Mouse (Mus musculus): Measurements from ENCODE around the gene Klhl22. TPM values are rescaled to one million over a fixed set of nuclear protein-coding genes. Genes with fewer than 3 reads are reported as not detected.

Klhl22 gene
- polyA plus RNA-seq, 1 experiment from 2014 or later = 68.2 TPM

GRCm38 (mm10) chr16:17830385-17831178, 71.2 kb downstream of the Klhl22 start:
- no peak overlapping the region for H3K4me3 ChIP-seq (ENCODE audit: low read depth, low read length)
- no peak for DNase-seq (ENCODE audit: low spot score)
- 47% methylated on average over 10 of the region's 10 CpGs for WGBS
- H3K4me1 ChIP-seq (ENCODE audit: control insufficient read depth, insufficient read depth, low read length) = no peaks in the 10 kb centered on the region; the same call in 1 of the 2 replicates
- H3K9ac ChIP-seq (ENCODE audit: low read length) = no peak overlapping the region
- no peak overlapping the region for H3K4me2 ChIP-seq (ENCODE audit: low read length)
- no peaks in the 10 kb centered on the region for H3K9me3 ChIP-seq (replicated peaks; ENCODE audit: control insufficient read depth, low read length)
- H3K36me3 ChIP-seq (ENCODE audit: control insufficient read depth, insufficient read depth, low read length) = no peaks in the 10 kb centered on the region
- H3K27me3 ChIP-seq (replicated peaks; ENCODE audit: control insufficient read depth, insufficient read depth, low read length) = peaks cover 56% of the 10 kb centered on the region
- no peak overlapping the region for H3K27ac ChIP-seq (ENCODE audit: low read depth, low read length)
- no peak for ATAC-seq

- DNase-seq (ENCODE audit: low spot score) (peak; percentile 32), ATAC-seq (no peak)
- H3K4me1 ChIP-seq (ENCODE audit: control insufficient read depth, insufficient read depth, low read length) = no peaks in the 10 kb centered on the region; the same call in 1 of the 2 replicates
- 13% methylated on average over 11 of the region's 11 CpGs for WGBS
- H3K27ac ChIP-seq (ENCODE audit: low read depth, low read length) = no peak overlapping the region
- H3K27me3 ChIP-seq (replicated peaks; ENCODE audit: control insufficient read depth, insufficient read depth, low read length) = peaks cover 61% of the 10 kb centered on the region
- no peaks in the 10 kb centered on the region for H3K9me3 ChIP-seq (replicated peaks; ENCODE audit: control insufficient read depth, low read length)
- no peak overlapping the region for H3K4me3 ChIP-seq (ENCODE audit: low read depth, low read length)
- H3K4me2 ChIP-seq (ENCODE audit: low read length) = no peak overlapping the region
- H3K36me3 ChIP-seq (ENCODE audit: control insufficient read depth, insufficient read depth, low read length) = no peaks in the 10 kb centered on the region
- no peak overlapping the region for H3K9ac ChIP-seq (ENCODE audit: low read length)
These were observed 72.4 kb downstream of the Klhl22 start for GRCm38 (mm10) chr16:17831781-17832180.

- no peaks in the 10 kb centered on the region for H3K9me3 ChIP-seq (replicated peaks; ENCODE audit: control insufficient read depth, low read length)
- peak within 1 kb of the TSS; percentile 74 for H3K27ac ChIP-seq (ENCODE audit: low read depth, low read length)
- H3K4me2 ChIP-seq (ENCODE audit: low read length) = peak within 1 kb of the TSS; percentile 77
- H3K36me3 ChIP-seq (ENCODE audit: control insufficient read depth, insufficient read depth, low read length) = peaks cover 1% of the 10 kb centered on the region; the same call in 1 of the 2 replicates
- peak within 1 kb of the TSS; percentile 50 for H3K4me3 ChIP-seq (ENCODE audit: low read depth, low read length)
- 26% methylated on average over 7 of the region's 7 CpGs for WGBS
- ATAC-seq (no peak; the same call in 1 of the 2 replicates), DNase-seq (ENCODE audit: low spot score) (no peak)
- peak within 1 kb of the TSS; percentile 73 for H3K9ac ChIP-seq (ENCODE audit: low read length)
- H3K4me1 ChIP-seq (ENCODE audit: control insufficient read depth, insufficient read depth, low read length) = no peaks in the 10 kb centered on the region; the same call in 1 of the 2 replicates
- H3K27me3 ChIP-seq (replicated peaks; ENCODE audit: control insufficient read depth, insufficient read depth, low read length) = peaks cover 64% of the 10 kb centered on the region
These were observed 73.4 kb downstream of the Klhl22 start, which contains the start of gene B830017H08Rik for GRCm38 (mm10) chr16:17832821-17833220. Gene B830017H08Rik (plus strand): TSS chr16:17833121.

DNA sequence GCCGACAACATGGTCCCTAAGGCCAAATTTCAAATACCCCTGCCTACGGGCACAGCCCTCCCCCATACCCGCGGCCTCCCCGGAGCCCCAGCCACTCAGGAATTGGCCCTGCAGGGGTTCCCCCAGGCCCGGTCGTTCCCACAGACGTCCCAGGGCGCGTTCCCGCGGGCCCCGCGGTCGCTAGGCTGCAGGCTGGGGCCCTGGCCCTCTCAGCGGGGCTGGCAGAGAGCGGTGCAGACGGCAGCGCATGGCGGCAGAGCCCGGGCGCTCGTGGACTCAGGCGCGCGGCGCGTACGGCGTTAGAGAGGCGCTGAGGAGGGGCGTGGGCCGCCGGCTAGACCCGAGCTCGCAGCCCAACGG, 73.9 kb downstream of the Klhl22 start:
- H3K4me2 ChIP-seq (ENCODE audit: low read length) = peak overlapping the region; percentile 77
- DNase-seq (ENCODE audit: low spot score) (peak; percentile 60), ATAC-seq (peak; percentile 70)
- no peaks in the 10 kb centered on the region for H3K9me3 ChIP-seq (replicated peaks; ENCODE audit: control insufficient read depth, low read length)
- peak overlapping the region; percentile 50 for H3K4me3 ChIP-seq (ENCODE audit: low read depth, low read length)
- peak overlapping the region; percentile 73 for H3K9ac ChIP-seq (ENCODE audit: low read length)
- H3K27me3 ChIP-seq (replicated peaks; ENCODE audit: control insufficient read depth, insufficient read depth, low read length) = peaks cover 65% of the 10 kb centered on the region
- peaks cover 3% of the 10 kb centered on the region; the same call in 1 of the 2 replicates for H3K36me3 ChIP-seq (ENCODE audit: control insufficient read depth, insufficient read depth, low read length)
- under 1% methylated on average over 37 of the region's 37 CpGs for WGBS
- H3K27ac ChIP-seq (ENCODE audit: low read depth, low read length) = peak overlapping the region; percentile 74
- no peaks in the 10 kb centered on the region; the same call in 1 of the 2 replicates for H3K4me1 ChIP-seq (ENCODE audit: control insufficient read depth, insufficient read depth, low read length)

DNA sequence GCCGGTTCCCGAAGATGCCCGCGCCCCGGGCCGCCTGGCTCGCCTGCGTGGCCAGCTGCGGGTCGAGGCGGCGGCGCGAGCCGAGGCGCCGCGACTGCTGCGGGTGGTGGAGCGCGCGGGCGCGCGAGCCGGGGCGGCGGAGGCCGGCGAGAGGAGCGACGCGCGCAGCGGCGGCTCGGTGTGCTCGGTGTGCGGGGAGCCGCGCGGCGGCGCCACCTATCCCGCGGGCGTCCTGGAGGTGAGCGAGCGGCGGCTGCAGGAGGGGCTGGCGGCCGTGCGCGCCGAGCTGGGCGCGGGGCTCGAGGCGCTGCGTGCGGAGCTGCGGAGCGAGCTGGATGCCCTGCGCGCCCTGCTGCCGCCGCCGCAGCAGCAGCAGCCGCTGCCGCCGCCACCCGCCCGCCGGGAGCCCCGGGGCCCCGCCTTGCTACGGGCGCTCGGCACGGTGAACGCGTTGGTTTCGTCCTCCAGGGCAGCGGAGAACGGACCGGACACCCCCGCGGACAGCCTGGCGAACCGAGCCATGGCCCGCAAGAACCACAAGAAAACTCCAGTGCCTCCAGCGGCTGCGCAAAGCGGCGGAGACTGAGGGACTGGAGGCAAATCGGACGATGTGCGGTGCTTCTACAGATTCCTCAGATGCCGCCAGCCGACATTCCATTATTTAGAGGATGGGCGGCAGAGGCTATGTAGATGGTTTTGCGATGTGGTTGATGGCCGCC, 74.4 kb downstream of the Klhl22 start:
- WGBS = under 1% methylated on average over 61 of the region's 103 CpGs
- H3K27me3 ChIP-seq (replicated peaks; ENCODE audit: control insufficient read depth, insufficient read depth, low read length) = peaks cover 65% of the 10 kb centered on the region
- ATAC-seq = peak; percentile 75

DNA sequence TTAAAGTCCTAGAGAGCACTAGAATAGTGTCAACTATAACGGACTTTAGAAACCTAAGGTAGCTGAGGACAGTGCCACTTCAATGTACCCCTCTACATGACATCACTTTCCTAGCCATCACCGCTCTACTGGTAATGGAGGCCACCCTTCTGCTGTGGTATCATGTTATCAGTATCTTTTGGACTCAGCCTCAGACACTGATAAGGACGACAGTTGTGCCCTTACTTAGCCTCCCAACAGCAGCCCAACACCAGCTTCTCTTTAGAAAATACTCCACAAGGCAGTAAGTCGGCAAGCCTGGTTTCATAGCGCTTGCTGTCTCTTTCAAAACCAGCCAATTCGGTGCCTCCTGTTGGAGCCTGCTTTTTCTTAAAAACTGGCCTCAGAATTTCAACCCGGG, 75.1 kb downstream of the Klhl22 start:
- Histone ChIP-seq H3K36me3 (ENCODE audit: control insufficient read depth, insufficient read depth, low read length) (peaks cover 7% of the 10 kb centered on the region; the same call in 1 of the 2 replicates), H3K4me2 (ENCODE audit: low read length) (peak overlapping the region; percentile 77), H3K27me3 (replicated peaks; ENCODE audit: control insufficient read depth, insufficient read depth, low read length) (peaks cover 65% of the 10 kb centered on the region), H3K4me1 (ENCODE audit: control insufficient read depth, insufficient read depth, low read length) (no peaks in the 10 kb centered on the region; the same call in 1 of the 2 replicates), H3K4me3 (ENCODE audit: low read depth, low read length) (peak overlapping the region; percentile 50), H3K9me3 (replicated peaks; ENCODE audit: control insufficient read depth, low read length) (no peaks in the 10 kb centered on the region), H3K9ac (ENCODE audit: low read length) (peak overlapping the region; percentile 73), H3K27ac (ENCODE audit: low read depth, low read length) (peak overlapping the region; percentile 74; the same call in 1 of the 2 replicates)
- WGBS = 51% methylated on average over 7 of the region's 7 CpGs
- DNase-seq (ENCODE audit: low spot score) (no peak), ATAC-seq (no peak)

More for the DNA sequence above, 74.4 kb downstream of the Klhl22 start:
- Histone ChIP-seq H3K4me2 (ENCODE audit: low read length) (peak overlapping the region; percentile 77), H3K9me3 (replicated peaks; ENCODE audit: control insufficient read depth, low read length) (no peaks in the 10 kb centered on the region), H3K9ac (ENCODE audit: low read length) (peak overlapping the region; percentile 73), H3K4me3 (ENCODE audit: low read depth, low read length) (peak overlapping the region; percentile 50), H3K4me1 (ENCODE audit: control insufficient read depth, insufficient read depth, low read length) (no peaks in the 10 kb centered on the region; the same call in 1 of the 2 replicates), H3K27ac (ENCODE audit: low read depth, low read length) (peak overlapping the region; percentile 74), H3K36me3 (ENCODE audit: control insufficient read depth, insufficient read depth, low read length) (peaks cover 7% of the 10 kb centered on the region; the same call in 1 of the 2 replicates)
- DNase-seq (ENCODE audit: low spot score) = peak; percentile 54

DNA sequence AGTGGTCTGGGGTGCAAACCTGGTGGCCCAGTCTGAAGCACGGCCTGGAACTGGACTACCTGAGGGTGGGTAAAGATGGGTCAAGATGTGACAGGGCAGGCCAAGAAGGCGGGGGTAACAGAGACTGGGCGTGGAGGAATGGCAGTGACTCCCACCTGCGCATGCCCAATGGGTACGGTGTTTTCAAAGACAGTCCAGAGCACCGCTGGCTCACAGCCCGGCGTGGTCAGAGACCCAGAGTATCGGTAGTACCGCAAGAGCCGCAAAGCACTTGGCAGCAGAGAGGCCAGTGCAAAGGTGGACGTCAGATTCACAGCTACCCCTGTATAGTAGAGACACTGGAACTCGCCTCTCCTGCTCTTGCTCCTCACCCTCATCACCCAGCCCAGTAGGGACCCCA, 76.1 kb downstream of the Klhl22 start:
- no peak overlapping the region for H3K9ac ChIP-seq (ENCODE audit: low read length)
- WGBS = 54% methylated on average over 13 of the region's 13 CpGs
- H3K4me1 ChIP-seq (ENCODE audit: control insufficient read depth, insufficient read depth, low read length) = no peaks in the 10 kb centered on the region; the same call in 1 of the 2 replicates
- peaks cover 14% of the 10 kb centered on the region for H3K36me3 ChIP-seq (ENCODE audit: control insufficient read depth, insufficient read depth, low read length)
- H3K9me3 ChIP-seq (replicated peaks; ENCODE audit: control insufficient read depth, low read length) = no peaks in the 10 kb centered on the region
- peaks cover 59% of the 10 kb centered on the region for H3K27me3 ChIP-seq (replicated peaks; ENCODE audit: control insufficient read depth, insufficient read depth, low read length)
- no peak overlapping the region for H3K4me2 ChIP-seq (ENCODE audit: low read length)
- no peak for ATAC-seq
- H3K27ac ChIP-seq (ENCODE audit: low read depth, low read length) = no peak overlapping the region
- no peak for DNase-seq (ENCODE audit: low spot score)
- H3K4me3 ChIP-seq (ENCODE audit: low read depth, low read length) = no peak overlapping the region

DNA sequence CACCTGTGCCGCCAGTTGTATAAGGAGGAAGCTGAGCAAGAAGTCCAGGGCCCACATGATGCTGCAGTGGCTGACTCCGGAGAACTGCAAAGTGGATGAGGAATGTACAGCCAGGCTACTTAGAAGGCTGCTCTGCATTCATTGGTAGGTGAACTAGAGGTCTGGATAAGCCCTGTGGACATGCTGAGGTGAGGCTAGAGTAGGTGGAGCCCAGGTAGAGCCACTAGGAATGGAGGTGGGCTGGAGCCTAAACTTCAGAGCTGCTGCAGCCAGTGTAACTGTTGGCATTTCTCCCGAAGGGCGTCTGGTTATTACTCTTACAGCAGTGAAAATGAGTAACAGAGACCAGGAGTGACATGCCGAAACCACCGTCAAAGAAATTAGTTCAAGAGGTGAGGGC, 78.6 kb downstream of the Klhl22 start, which contains the start of gene Car15:
Gene Car15, minus strand, starts transcription at position 314 of the 400 bp plus-strand sequence.
- Histone ChIP-seq H3K4me1 (ENCODE audit: control insufficient read depth, insufficient read depth, low read length) (no peaks in the 10 kb centered on the region; the same call in 1 of the 2 replicates), H3K27ac (ENCODE audit: low read depth, low read length) (no peak within 1 kb of the TSS), H3K27me3 (replicated peaks; ENCODE audit: control insufficient read depth, insufficient read depth, low read length) (peaks cover 34% of the 10 kb centered on the region), H3K36me3 (ENCODE audit: control insufficient read depth, insufficient read depth, low read length) (peaks cover 40% of the 10 kb centered on the region), H3K4me3 (ENCODE audit: low read depth, low read length) (no peak within 1 kb of the TSS), H3K4me2 (ENCODE audit: low read length) (no peak within 1 kb of the TSS), H3K9ac (ENCODE audit: low read length) (no peak within 1 kb of the TSS), H3K9me3 (replicated peaks; ENCODE audit: control insufficient read depth, low read length) (no peaks in the 10 kb centered on the region)
- ATAC-seq (no peak), DNase-seq (ENCODE audit: low spot score) (no peak)
- 84% methylated on average over 6 of the region's 6 CpGs for WGBS
